Mouse (Mus musculus) G1E (cell line): ENCODE measurements around the gene Mmp11.

Experiments
- CTCF ChIP-seq: IDR thresholded peaks from 2 replicates; pipeline ENCODE4 v1.5.1; 2012; ENCODE audit warnings: low read depth, low read length, inconsistent platforms, mixed read lengths
- GATA1 ChIP-seq: IDR thresholded peaks from 2 replicates; pipeline ENCODE4 v1.6.1; 2012; ENCODE audit warnings: borderline replicate concordance, low read length, inconsistent platforms, mixed read lengths
- POLR2AphosphoS5 ChIP-seq: IDR thresholded peaks from 2 replicates; pipeline ENCODE4 v1.6.1; 2012; ENCODE audit warnings: low read depth, low read length, inconsistent platforms; ENCODE audit not compliant: insufficient replicate concordance
- TAL1 ChIP-seq: conservative IDR thresholded peaks from 2 replicates; pipeline ENCODE4 v1.6.1; 2012; ENCODE audit warnings: low read depth, low read length, inconsistent platforms, mixed read lengths

GRCm38 (mm10) chr10:75978835-75979157, 42.5 kb upstream of the Mmp11 start:
- TF ChIP-seq CTCF (no peak), TAL1 (no peak), GATA1 (no peak), POLR2AphosphoS5 (no peak)
